Mouse (Mus musculus) layer of hippocampus, postnatal 36 days (tissue): ENCODE measurements around the gene H2-M10.6. TPM values are rescaled to one million over a fixed set of nuclear protein-coding genes. Genes with fewer than 3 reads are reported as not detected.
A peak's percentile ranks its signal among the peaks of the same experiment; 100 is the strongest.
"Not testable (repeated sequence)": the region's sequence is repeated elsewhere in the genome, so short reads cannot be mapped to it uniquely, and the experiment has no call there.

Source experiments
- DNase-seq, 2 experiments: peaks; one replicate each; pipeline ENCODE4 v3.0.0; 2022
- total RNA-seq, 2 experiments: library from RNA; stranded (reverse); gene quantifications; 2 replicates each; pipeline ENCODE4 v1.2.3; 2021

Gene H2-M10.6
- not detected for total RNA-seq

DNA sequence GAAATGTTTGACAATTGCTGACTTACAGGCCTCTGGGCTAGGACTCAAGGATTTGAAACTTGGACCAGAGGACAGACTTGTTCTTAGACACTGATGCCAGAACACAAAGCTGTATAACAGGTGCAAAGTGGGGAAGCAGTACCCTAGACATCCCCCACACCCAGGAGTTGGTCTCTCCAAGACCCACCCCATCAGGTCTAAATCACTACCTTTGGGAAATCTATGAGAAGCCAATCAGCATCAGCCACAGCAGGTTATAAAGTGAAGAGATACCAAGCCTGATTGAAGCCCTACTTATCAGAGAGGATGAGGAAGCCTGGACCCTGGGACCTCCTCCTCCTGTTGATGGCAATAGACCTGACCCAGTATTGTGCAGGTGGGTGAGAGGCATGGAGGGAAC is at the start of gene H2-M10.6:
Gene H2-M10.6 (plus strand): TSS at position 301 of the 400 bp plus-strand sequence.
- DNase-seq, result no peak

DNA sequence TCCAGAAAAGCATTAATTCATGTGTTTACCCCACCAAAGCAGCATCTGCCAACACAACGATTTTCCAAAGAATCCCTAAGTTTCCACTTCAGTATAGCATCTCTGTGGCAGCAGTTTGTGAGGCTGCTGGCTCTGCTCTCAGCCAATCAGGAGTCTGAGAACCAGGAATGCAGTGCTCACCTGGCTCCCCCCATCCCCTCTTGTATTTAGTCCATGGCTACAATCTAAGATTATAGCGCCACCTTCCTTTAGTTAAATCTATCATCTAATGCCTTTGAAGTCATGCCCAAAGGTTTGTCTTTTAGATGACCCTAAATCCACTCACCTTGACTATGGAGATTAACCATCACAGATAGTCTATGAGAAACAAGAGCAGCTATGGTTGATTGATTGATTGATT is 48.2 kb upstream of the H2-M10.6 start:
- no peak for DNase-seq

DNA sequence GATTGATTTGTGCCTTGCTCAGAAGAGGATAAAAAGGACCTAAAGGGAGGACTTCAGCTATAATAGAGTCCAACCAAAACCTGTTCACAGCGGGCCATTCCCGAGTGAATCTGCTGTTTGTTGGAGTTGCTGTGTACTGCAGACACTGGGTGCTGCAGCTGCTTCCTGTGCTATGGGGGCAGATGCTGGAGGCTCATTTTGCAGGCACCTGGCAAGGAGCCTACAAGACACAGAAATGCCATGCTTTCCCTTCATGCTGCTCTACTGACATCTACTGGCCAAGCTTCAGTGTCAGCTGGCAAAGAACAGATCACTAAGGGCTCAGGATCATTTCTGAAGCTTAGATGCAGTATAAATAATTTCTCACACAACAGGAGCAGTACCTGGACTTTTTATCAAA is 47.7 kb upstream of the H2-M10.6 start:
- DNase-seq, result peak; percentile 11 to 15

DNA sequence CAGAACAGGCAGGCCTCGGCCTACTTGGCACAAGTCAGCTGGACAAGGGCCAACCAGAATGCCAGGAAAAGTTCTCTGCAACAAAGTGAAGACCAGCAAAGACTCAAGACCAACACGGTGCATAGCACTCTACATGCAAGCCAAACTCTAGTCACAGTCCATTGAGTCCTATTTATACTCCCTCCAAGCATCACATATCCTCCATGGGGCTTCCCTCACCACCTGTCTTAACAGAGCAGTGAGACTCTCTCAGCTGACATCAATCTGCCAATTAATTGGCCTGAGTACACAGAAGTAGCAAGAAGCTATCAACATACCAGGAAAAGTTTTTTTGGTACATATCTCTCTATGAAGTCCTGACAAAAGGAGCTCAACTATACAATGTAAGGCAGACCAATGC is 46.6 kb upstream of the H2-M10.6 start:
- DNase-seq, result not testable (repeated sequence)

DNA sequence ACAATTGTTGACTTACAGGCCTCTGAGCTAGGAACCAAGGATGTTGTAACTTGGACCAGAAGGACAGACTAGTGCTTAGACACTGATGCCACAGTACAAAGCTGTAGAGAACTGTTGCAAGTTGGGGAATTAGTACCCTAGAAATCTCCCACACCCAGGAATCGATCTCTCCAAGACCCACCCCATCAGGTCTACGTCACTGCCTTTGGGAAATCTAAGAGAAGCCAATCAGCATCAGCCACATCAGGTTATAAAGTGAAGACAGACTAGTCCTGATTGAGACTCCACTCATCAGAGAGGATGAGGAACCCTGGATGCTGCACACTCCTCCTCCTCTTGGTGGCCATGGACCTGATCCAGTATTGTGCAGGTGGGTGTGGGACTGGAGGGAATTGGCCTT is 39.4 kb upstream of the H2-M10.6 start, which contains the start of gene H2-M10.5:
Gene H2-M10.5 (plus strand): TSS at position 301 of the 400 bp plus-strand sequence.
- DNase-seq, result not testable (repeated sequence)

DNA sequence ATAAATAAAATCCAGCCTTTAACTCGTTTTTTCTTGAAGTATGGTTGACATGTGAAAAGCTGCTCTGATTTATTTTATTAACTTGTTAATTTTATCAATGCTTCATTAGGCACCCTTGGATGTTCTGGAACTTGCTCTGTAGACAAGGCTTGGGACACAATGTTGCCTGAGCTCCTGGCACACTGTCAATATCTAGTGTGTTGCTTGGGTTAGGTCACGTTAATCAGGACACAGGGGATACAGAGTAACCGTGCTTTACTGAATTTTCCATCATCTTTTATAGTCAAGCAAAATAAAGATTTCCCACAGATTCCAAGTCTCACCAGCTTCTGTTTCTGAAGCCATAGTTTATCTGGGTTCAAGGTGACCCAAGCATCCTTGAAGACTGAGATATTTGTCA is 30.4 kb upstream of the H2-M10.6 start:
- no peak for DNase-seq

DNA sequence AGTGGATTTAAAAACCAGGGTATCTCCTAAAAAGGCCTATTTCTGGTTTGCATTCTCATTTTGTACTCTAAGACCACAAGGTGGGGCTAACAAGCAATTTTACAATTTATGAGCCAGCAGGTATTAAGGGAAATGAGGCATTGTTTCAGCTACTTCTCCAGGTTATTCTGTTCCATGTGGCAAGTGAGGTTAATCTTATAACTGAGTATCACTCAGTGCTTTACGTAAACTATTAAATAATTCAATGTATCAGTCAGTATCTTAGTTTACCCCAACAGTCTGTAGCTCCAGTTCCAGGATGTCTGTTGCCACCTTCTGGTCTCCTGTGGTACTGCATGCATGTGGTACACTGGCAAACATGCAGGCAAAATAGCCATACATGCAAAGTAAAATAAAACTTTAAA is 25.5 kb upstream of the H2-M10.6 start:
- DNase-seq, result peak in 1 of 2 experiments; percentile 11

DNA sequence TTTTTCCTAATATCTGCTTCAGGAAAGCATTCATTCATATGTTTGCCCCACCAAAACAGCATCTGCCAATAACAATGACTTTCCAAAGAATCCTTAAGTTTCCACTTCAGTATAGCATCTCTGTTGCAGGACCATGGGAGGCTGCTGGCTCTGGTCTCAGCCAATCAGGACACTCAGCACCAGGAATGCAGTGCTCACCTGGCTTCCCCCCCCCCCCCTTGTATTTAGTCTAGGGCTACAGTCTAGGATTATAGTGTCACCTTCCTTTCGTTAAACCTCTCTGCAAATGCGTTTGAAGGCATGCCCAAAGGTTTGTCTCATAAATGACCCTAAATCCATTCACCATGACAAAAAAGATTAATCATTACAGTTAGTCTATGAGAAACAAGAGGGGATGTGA is 23.6 kb upstream of the H2-M10.6 start:
- DNase-seq, result no peak

DNA sequence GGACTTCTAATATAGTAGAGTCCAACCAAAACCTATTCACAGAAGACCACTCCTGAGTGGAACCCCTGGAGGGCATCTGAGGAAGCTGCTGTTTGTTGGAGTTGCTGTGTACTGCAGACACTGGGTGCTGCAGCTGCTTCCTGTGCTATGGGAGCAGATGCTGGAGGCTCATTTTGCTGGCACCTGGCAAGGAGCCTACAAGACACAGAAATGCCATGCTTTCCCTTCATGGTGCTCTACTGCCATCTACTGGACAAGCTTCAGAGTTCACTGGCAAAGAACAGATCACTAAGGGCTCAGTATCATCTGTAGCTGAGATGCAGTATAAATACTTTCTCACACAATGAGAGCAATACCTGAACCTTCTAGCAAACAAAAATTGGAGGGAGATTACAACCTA is 23.2 kb upstream of the H2-M10.6 start:
- DNase-seq, result peak; percentile 66 to 71

DNA sequence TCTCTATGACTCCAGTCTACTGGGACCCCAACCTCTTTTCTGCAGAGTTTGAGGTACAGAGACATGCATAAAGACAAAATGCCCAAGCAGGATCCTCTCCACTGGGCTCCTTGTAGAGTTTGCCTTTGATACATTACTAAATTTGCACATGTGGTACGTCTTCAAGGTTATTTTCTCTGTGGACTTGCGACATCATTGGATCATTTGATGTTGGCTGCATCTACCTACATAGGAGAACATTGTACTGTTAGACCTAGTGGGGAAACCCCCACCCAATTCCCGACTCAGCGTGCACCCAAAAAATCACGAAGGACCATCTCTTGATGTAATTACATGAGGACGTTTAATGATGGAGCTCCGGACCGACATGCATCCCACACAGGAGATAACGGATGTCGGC is 12.5 kb upstream of the H2-M10.6 start:
- no peak for DNase-seq

DNA sequence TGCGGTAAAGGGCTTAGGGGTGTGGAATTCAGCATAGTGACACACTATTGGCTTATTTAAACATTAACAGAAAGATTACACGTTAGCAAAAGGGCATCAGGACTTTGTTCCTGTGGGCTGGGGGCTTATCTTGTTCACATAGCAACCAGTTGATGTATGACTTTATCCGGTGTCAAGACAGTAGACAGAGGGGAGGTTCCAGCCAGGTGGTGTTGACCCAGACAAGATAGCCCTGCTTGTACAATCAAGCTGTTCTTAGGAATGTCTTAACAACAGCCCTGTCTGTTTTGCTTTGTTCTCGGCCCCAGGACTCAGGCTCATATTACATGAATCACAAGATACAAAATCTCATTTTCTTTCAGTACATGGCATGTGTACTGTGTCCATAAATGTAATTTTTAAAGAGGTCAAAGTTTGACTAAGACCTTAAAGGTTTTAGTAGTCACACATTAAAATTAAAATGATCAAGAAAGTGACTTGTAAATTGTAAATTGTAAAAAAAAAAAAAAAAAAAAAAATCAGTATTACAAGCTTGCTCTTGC is 12.0 kb upstream of the H2-M10.6 start:
- not testable (repeated sequence) for DNase-seq

DNA sequence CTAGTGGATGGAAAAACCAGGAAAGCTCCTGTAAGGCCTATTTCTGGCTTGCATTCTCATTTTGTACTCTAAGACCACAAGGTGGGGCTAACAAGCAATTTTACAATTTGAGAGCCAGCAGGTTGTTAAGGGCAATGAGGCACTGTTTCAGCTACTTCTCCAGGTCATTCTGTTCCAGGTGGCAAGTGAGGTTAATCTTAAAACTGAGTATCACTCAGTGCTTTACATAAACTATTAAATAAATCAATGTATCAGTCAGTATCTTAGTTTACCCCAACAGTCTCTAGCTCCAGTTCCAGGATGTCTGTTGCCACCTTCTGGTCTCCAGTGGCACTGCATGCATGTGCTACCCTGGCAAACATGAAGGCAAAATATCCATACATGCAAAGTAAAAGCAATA is 12.0 kb downstream of the H2-M10.6 start:
- peak in 1 of 2 experiments; percentile 20 for DNase-seq

DNA sequence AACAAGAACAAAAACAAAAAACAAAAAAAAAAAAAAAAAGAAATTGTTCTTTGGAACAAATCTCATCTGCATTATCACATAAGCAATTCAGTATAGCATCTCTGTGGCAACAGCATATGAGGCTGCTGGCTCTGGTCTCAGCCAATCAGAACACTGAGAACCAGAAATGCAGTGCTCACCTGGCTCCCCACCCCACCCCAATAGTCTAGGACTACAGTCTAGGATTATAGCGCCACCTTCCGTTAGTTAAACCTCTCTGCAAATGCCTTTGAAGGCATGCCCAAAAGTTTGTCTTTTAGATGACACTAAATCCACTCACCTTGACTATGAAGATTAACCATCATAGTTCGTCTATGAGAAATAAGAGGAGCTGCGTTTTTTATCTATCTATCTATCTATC is 13.6 kb downstream of the H2-M10.6 start:
- DNase-seq, result no peak

DNA sequence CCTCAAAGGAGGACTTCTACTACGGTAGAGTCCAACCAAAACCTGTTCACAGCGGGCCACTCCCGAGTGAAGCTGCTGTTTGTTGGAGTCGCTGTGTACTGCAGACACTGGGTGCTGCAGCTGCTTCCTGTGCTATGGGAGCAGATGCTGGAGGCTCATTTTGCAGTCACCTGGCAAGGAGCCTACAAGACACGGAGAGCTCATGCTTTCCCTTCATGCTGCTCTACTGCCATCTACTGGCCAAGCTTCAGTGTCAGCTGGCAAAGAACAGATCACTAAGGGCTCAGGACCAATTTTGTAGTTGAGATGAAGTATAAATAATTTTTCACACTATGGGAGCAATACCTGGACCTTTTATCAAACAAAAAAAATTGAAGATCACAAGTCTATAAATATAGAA is 14.0 kb downstream of the H2-M10.6 start:
- peak; percentile 75 to 76 for DNase-seq

DNA sequence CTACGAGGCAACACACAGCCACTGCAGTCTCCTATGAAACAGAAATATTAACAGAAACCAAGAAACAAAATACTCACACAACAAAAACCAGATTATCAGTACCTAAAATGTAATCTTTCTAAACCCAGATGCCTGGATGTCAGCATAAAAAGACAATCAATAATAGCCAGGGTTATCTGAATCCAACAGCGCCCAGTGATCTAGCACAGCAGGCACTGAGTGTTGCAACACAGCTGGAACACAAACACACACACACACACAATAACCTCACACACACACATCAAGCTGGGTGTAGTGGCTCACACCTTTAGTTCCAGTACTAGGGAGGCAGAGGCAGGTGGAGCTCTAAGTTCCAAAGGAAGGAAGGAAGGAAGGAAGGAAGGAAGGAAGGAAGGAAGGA is 16.5 kb downstream of the H2-M10.6 start:
- DNase-seq, result no peak

DNA sequence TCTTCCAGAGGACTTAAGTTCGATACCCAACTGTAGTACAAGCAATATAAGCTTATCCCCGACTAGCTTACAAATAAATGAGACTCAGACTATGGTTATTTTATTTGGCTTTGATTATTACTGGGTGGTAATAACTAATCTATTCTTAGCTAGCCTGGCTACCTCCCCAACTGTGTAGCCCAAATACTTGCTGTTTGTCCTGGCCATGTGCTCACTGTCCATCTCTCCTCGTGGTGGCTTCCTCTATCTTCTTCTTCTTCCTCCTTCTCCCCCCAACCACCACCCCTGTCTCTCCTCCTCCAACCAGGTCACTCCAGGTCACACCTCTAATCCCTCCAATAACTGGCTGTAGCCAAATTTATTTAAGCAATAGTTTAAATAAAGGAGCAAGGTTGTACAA is 18.5 kb downstream of the H2-M10.6 start:
- DNase-seq, result no peak

DNA sequence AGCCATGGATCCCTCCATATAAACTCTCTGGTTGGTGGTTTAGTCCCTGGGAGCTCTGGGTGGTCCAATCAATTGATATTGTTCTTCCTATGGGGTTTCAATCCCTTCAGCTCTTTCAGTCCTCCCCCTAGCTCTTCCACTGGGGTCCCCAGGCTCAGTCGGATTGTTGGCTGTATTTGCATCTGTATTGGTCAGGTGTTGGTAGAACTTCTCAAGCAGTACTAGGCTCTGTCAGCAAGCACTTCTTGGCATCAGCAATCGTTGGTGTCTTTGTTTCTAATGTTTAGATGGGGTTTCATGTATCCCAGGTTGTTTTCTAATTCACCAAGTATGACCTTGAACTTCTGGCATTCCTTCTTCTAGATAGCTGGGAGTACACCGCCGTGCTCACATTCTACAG is 20.7 kb downstream of the H2-M10.6 start:
- no peak for DNase-seq

DNA sequence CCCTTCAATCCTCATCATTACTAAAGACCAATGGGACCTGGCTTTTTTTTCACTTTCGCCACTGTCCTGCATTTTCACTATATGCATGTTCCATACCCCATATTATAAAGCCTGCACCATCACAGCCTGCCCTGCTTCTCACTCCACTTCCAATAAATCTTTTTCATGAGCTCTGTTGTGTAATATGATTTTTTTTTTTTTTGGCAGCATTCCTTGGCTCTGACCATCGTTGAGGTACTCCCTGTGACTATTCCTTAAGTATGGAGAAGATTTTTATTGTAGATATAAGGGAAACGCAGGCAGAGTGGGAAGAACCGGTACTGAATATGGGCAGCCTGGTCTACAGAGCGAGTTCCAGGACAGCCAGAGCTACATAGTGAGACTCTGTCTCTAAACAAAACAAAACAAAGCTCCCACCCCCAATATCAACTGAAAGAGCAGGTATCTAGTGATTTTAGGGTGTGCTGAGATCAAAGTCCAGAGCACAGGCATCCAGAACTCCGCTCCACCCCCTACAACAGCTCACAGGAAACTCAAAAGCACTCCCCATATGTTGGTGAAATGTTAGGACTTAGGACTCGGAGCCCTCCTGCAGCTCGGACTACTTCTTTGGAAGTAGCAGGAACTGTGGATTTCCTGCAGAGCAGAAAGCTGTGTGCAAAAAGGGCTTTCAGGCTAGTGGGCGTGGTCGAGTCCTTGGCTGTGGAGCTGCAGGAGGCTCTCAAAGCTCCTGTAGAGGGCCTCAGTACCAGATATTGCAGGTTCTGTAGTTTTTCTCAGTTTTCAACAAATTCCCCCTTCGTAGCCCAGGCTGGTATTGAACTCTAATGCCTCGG is 23.8 kb downstream of the H2-M10.6 start:
- DNase-seq, result peak; percentile 31 to 46

DNA sequence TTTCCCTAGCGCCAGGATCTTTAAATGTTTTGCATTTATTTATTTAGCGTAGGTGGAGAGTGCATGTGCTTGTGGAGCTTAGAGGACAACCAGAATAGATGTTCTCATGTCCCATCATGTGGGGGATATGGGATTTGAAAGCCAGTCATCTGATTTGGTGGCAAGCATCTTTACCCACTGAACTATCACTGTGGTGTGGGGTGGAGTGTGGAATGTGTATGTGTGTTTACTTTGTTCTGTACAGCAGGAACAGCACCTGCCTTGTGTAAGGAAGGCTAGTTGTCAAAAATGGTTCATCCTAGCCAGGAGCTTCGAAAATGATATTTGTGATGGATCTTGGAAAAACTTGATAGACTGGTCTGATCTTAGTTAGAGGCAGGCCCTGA is 24.4 kb downstream of the H2-M10.6 start:
- no peak for DNase-seq

DNA sequence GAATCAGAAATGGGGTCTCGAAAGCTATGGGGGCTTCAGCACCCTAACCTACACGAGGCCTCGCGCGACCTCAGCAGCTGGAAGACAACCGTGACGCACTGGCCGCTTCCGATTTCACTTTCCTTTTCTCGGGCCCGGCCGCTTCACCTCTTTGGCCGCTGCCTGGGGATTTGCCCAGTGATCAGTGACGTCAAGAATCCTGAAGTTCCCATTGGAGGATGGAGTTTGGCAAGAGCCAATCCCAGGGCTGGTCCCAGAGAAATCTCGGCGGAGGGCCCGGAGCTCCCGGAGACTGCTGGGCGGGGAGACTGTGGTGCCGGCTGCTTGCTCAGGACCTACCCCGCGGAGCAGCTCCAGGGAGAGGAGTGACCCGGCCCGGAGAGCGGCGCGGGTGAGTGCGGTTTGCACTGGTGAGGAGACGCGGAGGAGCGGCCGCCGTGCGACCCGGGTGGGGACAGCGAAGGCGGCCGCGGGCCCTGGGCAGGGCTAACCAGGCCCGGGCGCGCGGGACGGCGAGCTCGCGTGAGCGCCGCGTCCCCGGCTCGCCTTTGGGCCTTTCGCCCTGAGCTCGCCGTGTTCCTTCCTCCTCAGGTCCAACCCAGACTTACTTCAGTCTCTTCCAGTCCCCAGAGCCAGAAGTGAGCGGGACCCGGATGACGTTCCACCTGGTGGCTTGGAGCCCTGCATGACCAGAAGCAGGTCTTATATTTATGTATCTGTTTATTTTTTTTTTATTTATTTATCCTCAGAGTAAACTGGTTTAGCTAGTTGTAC is 25.1 kb downstream of the H2-M10.6 start, which contains the start of gene Trim26:
Gene Trim26 (plus strand): TSS at position 261 of the 774 bp plus-strand sequence.
- DNase-seq, result peak; percentile 94 to 95

DNA sequence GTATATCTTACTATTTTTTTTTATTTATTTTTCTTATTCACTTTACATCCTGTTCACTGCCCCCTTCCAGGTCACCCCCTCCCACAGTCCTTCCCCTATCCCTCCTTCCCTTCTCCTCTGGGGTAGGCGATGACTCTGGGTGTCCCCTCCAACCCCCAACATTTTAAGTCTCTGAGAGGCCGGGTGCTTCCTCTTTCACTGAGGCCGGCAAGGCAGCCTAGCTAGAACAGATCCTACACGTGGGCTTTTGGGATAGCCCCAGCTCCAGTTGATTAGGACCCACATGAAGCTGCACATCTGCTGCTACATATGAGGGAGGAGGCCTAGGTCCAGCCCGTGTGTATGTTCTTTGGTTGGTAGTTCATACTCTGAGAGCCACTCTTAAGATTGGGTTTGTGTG is 27.0 kb downstream of the H2-M10.6 start:
- no peak for DNase-seq

DNA sequence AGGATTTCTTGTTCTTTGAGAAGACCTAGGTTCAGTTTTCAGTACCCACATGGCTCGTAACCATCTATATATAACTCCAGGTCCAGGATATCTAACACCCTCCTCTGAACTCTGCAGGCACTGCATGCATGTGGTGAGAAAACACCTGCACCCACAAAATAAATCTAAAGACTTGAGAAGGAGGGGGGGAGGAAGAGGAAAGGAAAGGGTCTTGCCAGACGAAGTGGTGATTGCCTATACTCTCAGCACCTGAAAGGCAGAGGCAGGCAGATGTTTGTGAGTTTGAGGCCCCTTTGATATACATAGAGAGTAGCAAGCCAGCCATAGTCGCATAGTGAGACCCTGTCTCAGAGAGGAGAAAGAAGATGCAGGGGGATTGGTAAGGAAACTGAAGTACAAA is 28.0 kb downstream of the H2-M10.6 start:
- DNase-seq, result no peak

DNA sequence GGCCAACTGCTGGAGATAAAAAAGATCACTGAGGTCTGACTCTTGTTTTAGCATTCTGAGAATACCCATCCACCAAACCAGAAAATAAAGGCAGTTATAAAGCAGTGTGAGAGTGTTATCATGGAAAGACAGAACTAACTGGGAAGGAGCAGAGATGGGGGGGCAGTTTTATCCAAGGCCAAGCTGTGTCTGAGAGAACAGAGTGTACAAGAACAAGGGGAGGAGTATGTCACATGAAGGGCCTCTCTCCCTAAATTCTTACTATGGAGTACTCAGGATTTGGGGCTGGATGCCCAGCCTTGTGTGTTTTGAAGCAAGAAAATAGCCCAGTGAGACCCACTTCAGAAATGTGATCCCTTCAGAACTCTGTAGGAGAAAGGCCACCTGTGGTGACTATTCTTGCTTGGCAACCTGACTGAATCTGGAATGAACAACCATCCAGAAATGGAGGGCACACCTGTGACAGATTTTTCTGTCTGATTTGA is 29.0 kb downstream of the H2-M10.6 start:
- no peak for DNase-seq
